Mouse (Mus musculus): Measurements from ENCODE around the gene Plin4. TPM values are rescaled to one million over a fixed set of nuclear protein-coding genes. Genes with fewer than 3 reads are reported as not detected.

Plin4 gene
- 0.02 TPM in 2 replicates for polyA plus RNA-seq (2012; rRNA removed)

GRCm38 (mm10) chr17:56109219-56110051 lies at the start of gene Plin4:
TSS of gene Plin4 (minus strand) at chr17:56109803.

GRCm38 (mm10) chr17:56139858-56140595 lies 30.4 kb upstream of the Plin4 start, which contains the start of gene Sema6b:
TSS of gene Sema6b (minus strand) at chr17:56140343.

GRCm38 (mm10) chr17:56121826-56122225 lies 12.2 kb upstream of the Plin4 start, which contains the start of gene Lrg1:
TSS of gene Lrg1 (minus strand) at chr17:56122001.

GRCm38 (mm10) chr17:56117251-56117710 lies 7.7 kb upstream of the Plin4 start, which contains the start of gene Plin5:
TSS of gene Plin5 (minus strand) at chr17:56117596.

GRCm38 (mm10) chr17:56078880-56079795 lies 30.5 kb downstream of the Plin4 start, which contains the start of gene Hdgfl2:
TSS of gene Hdgfl2 (plus strand) at chr17:56079634.

GRCm38 (mm10) chr17:56074827-56075208 lies 34.8 kb downstream of the Plin4 start, which contains the start of gene Ubxn6:
TSS of gene Ubxn6 (minus strand) at chr17:56075028.

Other genes with a start within 250 kb of the Plin4 start
- gene Zfp119a, start 230.9 kb downstream of the Plin4 start, polyA plus RNA-seq (2012; rRNA removed) = 0.84 and 0.92 TPM in 2 replicates
- 3.6 TPM in 2 replicates for gene Zfp959, start 217.7 kb downstream of the Plin4 start, polyA plus RNA-seq (2012; rRNA removed)
- 1.0 and 1.1 TPM in 2 replicates for gene Zfp119b, start 160.3 kb downstream of the Plin4 start, polyA plus RNA-seq (2012; rRNA removed)
- gene Ebi3, start 157.2 kb downstream of the Plin4 start, polyA plus RNA-seq (2012; rRNA removed) = 3.0 and 4.2 TPM in 2 replicates
- gene Yju2, start 150.7 kb downstream of the Plin4 start, polyA plus RNA-seq (2012; rRNA removed) = 5.0 and 5.9 TPM in 2 replicates
- gene Shd, start 139.3 kb downstream of the Plin4 start, polyA plus RNA-seq (2012; rRNA removed) = 0.23 and 0.38 TPM in 2 replicates
- gene Fsd1, start 123.3 kb downstream of the Plin4 start, polyA plus RNA-seq (2012; rRNA removed) = 0.08 and 0.25 TPM in 2 replicates
- gene Stap2, start 104.2 kb downstream of the Plin4 start, polyA plus RNA-seq (2012; rRNA removed) = 1.9 and 2.0 TPM in 2 replicates
- 14.0 and 16.4 TPM in 2 replicates for gene Mpnd, start 104.1 kb downstream of the Plin4 start, polyA plus RNA-seq (2012; rRNA removed)
- gene Sh3gl1, start 73.2 kb downstream of the Plin4 start, polyA plus RNA-seq (2012; rRNA removed) = 25.3 and 29.6 TPM in 2 replicates
- gene Chaf1a, start 69.4 kb downstream of the Plin4 start, polyA plus RNA-seq (2012; rRNA removed) = 16.0 and 18.2 TPM in 2 replicates
- gene Ubxn6, start 34.8 kb downstream of the Plin4 start, polyA plus RNA-seq (2012; rRNA removed) = 7.6 and 8.7 TPM in 2 replicates
- 30.2 and 32.2 TPM in 2 replicates for gene Hdgfl2, start 30.2 kb downstream of the Plin4 start, polyA plus RNA-seq (2012; rRNA removed)
- 0.15 and 0.16 TPM in 2 replicates for gene Plin5, start 7.8 kb upstream of the Plin4 start, polyA plus RNA-seq (2012; rRNA removed)
- 0.17 and 0.18 TPM in 2 replicates for gene Lrg1, start 12.2 kb upstream of the Plin4 start, polyA plus RNA-seq (2012; rRNA removed)
- gene Sema6b, start 30.5 kb upstream of the Plin4 start, polyA plus RNA-seq (2012; rRNA removed) = 0.93 and 0.95 TPM in 2 replicates
- 1.4 and 1.7 TPM in 2 replicates for gene Tnfaip8l1, start 52.7 kb upstream of the Plin4 start, polyA plus RNA-seq (2012; rRNA removed)
- gene Mydgf, start 74.1 kb upstream of the Plin4 start, polyA plus RNA-seq (2012; rRNA removed) = 38.1 and 40.3 TPM in 2 replicates
- 12.9 and 15.0 TPM in 2 replicates for gene Dpp9, start 109.1 kb upstream of the Plin4 start, polyA plus RNA-seq (2012; rRNA removed)
- 4.8 and 5.7 TPM in 2 replicates for gene Fem1a, start 147.0 kb upstream of the Plin4 start, polyA plus RNA-seq (2012; rRNA removed)
- gene Ticam1, start 167.0 kb upstream of the Plin4 start, polyA plus RNA-seq (2012; rRNA removed) = 4.4 and 4.8 TPM in 2 replicates
- 7.2 and 8.9 TPM in 2 replicates for gene Plin3, start 183.1 kb upstream of the Plin4 start, polyA plus RNA-seq (2012; rRNA removed)
- not detected in 2 replicates for gene Arrdc5, start 190.5 kb upstream of the Plin4 start, polyA plus RNA-seq (2012; rRNA removed)
- gene Uhrf1, start 193.5 kb upstream of the Plin4 start, polyA plus RNA-seq (2012; rRNA removed) = 82.5 and 93.9 TPM in 2 replicates
- gene Kdm4b, start 216.3 kb upstream of the Plin4 start, polyA plus RNA-seq (2012; rRNA removed) = 3.6 and 4.1 TPM in 2 replicates

All from liver, embryonic 14 days (tissue).